Mouse (Mus musculus): ENCODE measurements around the gene Mrpl21.

Mrpl21 gene

DNA sequence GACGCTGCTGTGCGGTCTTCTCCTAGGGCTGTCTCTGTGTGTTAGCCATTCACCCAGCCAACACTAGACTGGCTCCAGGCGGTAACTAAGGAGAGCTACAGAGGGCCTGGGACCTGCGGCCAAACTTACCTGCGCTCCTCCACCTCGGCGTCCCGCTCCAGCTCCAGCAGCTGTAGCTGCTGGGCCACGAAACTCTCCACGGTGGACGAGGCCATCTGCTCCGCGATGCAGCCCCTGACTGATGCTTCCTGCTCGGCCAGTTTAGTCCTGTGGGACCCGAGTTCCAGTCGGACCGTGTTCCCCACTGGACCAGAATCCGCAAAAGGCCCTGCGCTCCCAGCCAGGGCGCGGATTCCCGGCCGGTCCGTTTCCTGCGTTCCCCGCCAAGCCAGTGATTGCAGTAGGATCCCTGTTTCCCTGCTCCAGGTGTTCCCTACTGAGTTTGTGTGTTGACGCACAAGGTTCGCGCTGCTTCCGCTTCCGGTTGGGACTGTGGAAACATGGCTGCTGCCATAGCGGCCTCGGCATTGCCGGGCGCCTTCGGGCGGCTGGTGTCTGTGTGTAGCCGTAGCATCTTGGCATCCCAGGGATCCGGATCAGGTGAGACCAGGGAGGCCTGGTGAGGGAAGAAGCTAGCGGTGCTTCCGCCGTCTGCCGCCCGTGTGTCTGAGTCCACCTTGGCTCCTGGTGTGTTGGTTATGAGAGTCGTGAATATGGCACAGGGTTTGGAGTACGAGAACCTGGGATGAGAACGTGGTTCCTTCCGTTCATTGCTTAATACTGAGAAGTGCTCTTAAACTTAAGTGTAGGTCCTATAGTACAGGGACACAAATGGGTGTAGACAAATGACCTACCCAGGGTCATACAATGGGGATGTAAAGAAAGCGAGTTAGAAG is at the start of gene Mrpl21, which contains the start of gene Ighmbp2:
TSS of gene Mrpl21 (plus strand) at position 330 of the 896 bp plus-strand sequence.
TSS of gene Ighmbp2 (minus strand) at position 446 of the 896 bp plus-strand sequence.
- DNase-seq = peak; percentile 92

- DNase-seq = no peak
Measured at GRCm38 (mm10) chr19:3260016-3260415, 22.7 kb upstream of the Mrpl21 start.

DNA sequence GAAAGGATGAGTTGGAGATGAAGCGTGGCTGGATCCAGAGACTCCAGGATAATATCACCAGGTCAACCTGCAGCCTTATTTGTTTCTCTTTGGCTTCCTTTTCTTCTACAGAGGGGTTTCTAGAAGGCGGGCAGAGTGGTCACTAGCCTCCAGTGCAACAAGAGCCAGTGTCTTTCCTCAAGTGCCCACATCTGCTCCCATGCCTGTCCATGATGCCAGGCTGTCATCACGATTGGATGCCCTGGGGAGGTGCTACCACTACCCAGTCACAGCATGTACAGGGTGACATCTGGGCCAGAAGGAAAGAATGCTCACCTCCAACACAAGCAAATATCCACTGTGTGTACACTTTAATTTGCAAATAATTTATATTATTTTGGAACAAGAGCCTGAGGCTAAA is 22.1 kb upstream of the Mrpl21 start:
- DNase-seq = no peak

GRCm38 (mm10) chr19:3261336-3261735 is 21.4 kb upstream of the Mrpl21 start:
- no peak for DNase-seq

DNA sequence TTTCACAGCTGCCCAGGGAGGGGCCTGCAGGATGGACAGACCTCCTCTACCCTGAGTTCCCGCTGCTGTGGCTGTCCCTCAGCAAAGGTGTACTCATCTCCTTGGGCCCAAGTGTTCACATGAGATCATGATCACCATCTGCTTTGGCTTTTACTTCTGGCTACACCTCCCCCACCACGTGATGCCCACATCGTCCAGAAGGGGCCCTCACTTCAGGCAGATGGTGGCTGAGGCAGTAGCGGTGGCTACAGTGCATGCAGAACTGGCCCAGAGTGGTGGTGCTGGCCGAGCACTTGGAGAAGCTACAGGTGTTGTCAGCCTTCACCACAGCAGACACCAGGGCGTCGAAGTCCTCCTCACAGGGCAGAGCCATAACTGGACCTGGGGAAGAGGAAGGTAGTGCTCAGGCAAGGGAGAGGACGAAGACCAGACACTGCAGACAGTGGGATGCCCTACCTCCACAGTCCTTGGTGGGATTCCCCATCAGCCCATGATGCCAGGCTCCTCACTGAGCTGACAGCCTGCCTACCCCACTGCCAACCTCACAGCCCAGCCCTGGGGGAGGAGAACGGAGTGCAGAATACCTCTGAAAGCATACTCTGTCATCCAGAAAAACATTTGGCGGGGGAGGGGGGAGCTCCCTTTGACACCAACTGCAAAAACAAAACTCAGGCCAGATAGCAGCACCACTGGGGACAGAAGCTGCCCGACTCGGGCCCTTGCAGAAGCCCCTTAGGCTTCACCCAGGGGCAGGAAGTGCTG is 20.8 kb upstream of the Mrpl21 start:
- DNase-seq = peak; percentile 0

DNA sequence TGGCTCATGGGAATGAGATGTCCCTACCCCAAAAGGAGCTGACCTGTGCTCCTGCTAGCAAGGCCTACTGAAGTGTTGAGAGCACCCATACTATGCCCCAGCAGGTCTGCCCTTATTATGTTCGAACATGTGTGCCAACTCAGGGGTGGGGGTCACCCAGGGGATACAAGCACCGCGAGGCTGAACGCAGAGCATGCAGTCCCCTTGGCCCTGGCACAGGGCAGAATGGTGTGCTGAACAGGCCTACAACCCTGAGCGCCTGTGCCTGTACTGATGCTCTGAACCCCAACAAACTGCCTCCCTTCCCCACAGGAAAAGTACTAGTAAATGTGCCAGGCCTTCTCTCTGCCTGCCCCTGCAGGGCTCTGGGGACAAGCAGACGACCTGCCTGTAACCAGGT is 18.4 kb upstream of the Mrpl21 start:
- peak; percentile 0 for DNase-seq

DNA sequence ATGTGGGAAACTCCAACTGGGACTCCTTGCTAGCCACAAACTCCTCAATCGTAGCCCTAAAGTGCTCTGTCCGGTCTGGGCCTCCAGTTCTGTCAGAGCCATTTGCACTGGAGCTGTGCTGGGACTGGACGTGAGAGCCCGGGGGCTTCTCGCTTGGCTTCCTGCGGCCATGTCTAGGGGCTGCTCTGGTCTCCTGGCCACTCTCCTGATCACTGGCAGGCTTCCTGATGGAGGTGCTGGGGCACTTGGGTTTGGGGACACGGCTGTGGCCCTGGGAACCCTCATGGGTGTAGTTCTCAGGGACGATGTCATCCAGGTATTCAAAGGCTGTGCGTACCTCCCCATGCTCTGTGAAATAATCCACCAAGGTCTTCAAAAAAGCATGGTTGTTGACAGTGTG is 17.5 kb upstream of the Mrpl21 start:
- peak; percentile 0 for DNase-seq

DNA sequence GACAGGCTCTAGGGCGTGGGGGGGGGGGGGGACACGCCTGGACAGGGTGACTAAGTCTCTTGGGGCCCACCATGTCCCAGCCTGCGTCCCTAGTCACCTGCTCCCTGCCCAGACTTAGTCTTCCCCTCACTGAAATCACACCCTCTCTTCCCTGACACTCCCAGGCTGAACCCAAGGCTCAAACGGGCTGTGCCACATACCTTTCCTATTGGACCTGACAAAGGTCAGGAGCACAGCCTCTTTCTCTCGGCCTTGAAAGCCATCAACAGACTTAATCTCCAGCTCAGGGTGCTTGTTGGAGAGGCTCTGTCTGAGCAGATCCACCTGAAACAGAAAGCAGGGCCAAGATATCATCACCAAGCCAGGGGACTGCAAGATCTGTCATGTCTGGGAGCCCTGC is 16.6 kb upstream of the Mrpl21 start:
- peak; percentile 0 for DNase-seq

- DNase-seq = peak; percentile 0
Measured at GRCm38 (mm10) chr19:3266676-3267075, 16.0 kb upstream of the Mrpl21 start.

GRCm38 (mm10) chr19:3267340-3267739 is 15.4 kb upstream of the Mrpl21 start:
- no peak for DNase-seq

DNA sequence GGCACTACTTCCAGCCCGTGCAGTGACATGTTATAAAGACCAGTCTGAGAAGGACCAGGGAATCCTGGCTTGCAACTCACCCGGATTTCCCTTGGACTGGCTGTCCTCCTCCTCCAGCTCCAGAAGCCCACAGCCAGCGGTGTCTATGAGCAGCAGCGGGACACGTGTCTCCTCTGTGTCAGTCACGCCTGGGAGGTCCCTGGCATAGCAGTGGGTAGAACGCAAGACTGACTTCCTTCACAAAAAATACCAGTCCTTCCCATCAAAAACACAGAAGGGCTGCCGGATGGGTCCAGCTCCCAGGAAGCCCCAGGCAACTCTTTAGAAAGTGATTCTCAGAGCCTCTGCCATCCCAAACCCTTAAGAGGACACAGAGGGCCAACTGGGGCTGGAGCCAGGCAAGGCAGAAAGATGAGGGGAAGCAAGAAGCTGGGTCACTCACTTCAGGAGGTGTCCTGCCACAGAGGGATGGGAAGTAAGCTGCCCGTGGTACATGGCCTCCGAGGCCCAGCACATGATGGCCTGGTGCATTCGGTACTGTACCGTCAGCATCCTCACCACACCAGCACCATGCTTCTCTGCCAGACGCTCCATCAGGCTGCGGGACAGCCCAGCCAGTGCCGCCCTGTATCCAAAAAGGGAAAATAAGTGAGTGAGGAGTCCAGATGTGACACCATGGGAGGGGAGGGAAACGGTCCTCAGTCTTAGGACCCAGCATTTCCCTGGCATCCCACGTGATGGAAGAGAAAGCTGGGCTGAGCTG is 14.3 kb upstream of the Mrpl21 start:
- DNase-seq = no peak

DNA sequence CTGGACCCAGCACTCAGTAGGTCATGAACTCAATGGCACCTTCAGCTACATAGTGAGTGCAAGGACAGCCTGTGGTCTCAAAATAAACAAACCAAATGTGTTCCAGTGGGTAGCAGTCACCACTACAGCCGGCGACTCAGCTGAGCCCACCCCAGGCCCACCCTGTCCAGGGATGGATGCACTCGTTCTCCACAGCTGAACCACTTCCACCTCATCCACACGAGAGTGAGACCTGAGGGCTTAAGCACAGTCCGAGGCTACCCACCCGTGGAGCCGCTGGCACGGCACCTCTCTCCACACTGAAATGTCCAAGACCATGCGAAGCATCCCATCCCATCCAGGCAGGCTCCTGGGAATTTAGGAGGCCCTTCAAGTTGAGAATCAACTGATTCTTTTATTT is 13.4 kb upstream of the Mrpl21 start:
- DNase-seq = no peak

DNA sequence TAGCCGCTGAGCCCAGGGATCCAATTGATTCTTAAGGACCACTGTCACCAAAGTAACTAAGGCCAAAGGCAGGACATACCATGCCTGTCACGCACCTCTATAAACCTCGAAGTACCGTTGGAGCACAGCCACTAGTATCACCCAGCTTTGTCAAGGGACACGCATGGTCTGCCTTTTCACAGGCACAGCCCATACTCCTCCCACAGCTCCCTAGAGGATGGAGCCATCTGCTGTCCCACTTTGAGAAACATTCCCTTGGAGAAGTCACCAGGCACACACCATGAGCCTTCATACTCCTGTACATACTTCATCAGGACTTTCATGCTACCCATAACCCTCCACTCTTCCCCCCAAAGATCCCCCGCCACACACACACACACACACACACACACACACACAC is 12.9 kb upstream of the Mrpl21 start:
- DNase-seq = peak; percentile 47

DNA sequence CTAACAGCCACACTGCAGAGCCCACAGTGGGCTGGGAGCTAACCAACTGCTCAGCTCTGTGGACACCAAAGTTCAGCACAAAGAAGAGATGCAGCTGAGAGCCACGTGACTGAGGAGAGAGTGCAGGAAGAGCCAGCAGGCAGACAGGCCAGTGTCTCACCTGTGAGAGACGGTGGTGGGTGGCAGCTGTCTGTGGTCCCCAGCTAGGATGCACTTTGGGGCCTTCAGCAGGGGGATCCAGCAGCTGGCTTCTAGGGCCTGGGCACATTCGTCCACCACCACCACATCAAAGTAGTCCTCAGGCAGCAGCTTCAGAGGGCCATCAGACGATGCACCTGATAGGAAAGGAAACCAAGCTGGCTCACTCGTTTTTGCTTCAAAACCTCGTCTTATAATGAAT is 11.3 kb upstream of the Mrpl21 start:
- no peak for DNase-seq

DNA sequence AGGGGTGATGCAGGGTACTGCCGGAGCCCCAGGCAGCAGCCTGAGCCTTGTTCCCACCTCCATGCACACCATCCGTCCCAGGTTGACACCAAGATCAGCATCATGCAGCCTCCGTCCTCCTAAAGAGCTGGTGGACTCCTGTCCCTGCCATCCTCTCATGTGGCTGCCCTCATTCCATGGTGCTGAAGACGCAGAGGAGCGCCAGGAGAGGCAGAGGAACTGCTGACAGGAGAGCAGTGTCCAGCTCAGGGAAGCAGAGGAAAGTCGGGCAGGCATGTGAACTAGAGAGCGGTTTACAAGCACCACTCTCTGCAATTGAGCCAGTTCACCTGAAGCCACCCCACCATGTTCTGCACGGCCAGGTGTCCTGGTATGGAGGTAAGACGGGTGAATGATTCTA is 9.4 kb upstream of the Mrpl21 start:
- DNase-seq = no peak

DNA sequence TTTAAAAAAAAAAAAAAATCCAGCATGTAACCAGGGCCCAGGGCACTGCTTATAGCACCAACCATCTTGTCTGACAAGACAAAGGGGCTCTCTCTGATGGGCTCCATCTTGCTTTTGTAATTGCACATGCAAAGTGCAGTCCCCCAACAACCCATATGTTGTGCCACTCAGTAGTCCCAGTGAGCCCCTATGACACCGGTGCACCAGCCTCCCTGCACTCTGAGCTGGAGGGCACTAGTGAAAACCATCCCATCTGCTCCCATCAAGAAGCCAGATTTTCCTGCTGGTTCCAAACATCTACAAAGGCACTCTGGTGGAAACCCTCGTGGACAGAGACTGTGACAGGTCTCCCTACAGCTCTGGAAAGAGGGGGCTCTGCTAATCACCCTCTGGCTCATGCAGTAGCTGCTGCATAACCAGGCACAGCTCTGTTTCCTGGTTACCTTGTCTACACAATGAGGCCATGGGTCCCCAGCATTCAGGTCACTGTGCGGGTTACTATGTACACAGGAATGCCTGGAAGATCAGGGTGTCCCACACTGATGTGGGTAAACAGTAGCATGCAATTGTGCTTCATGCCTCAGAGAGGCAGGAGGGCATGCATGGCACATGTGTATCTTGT is 6.8 kb upstream of the Mrpl21 start:
- DNase-seq = no peak

- no peak for DNase-seq
Measured at GRCm38 (mm10) chr19:3281886-3282285, 815 bp upstream of the Mrpl21 start.

- DNase-seq = no peak
Measured at GRCm38 (mm10) chr19:3289006-3289405, 6.3 kb downstream of the Mrpl21 start.

DNA sequence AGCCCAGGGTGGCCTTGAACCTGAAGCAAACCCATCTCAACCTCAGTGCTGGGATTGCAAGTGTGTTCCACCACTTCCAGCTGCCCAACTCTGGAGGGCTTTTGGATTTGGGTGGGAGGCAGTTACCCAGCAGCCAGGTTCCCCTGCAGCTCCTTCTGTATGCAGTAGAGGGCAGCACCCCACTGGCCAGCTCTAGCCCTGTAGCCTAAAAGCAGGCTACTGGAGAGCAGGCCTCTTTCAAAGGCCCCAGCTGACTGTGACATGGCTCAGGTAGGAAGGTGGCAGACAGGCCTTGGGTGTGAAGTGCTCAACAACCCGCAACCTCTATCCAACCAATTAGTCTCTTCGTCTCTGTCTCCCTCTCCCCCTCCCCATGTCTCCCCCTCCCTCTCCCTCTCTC is 9.3 kb downstream of the Mrpl21 start:
- peak; percentile 48 for DNase-seq

DNA sequence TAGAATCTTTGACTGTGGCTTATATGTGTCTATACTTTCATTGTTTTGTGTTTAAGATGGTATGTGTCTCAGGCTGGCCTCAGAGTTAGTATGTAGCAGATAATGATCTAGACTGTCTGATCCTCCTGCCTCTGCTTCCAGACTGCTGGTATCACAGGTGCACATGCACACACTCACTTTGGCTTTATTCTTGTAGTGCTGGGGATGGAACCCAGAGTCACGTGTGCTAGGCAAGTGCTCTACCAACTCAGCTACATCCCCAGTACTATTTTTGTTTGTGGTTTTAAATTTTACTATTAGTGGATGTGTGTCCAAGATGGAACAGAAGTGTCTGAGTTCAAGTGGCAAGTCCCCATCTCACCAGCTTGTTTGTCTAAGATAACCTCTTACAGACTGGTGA is 10.3 kb downstream of the Mrpl21 start:
- no peak for DNase-seq

- no peak for DNase-seq
Measured at GRCm38 (mm10) chr19:3295245-3295644, 12.5 kb downstream of the Mrpl21 start.

DNA sequence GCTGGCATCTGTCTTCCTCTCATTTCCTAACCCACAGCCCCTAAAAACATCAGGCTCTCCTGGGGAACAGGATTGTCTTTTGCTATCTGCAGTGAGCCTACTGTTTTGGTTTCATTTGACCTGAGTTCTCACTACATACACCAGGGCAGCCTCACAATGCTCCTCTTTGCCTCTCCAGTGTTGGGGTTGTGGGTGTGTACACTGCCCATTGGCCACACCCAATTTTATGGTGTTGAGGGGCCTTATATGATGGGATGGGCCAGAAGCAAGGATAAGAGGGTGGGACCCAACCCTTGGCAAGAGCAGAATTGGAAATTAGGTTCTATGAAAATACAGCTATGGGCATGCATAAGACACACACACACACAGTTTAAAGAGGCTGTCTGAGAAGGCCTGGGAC is 14.3 kb downstream of the Mrpl21 start:
- no peak for DNase-seq

- DNase-seq = no peak
Measured at GRCm38 (mm10) chr19:3297775-3298174, 15.1 kb downstream of the Mrpl21 start.
